Mouse (Mus musculus): ENCODE results near the gene Gpc6. TPM values are rescaled to one million over a fixed set of nuclear protein-coding genes. Genes with fewer than 3 reads are reported as not detected.

The Gpc6 gene
- polyA plus RNA-seq, 1 experiment from 2014 or later: 11.4 TPM

DNA sequence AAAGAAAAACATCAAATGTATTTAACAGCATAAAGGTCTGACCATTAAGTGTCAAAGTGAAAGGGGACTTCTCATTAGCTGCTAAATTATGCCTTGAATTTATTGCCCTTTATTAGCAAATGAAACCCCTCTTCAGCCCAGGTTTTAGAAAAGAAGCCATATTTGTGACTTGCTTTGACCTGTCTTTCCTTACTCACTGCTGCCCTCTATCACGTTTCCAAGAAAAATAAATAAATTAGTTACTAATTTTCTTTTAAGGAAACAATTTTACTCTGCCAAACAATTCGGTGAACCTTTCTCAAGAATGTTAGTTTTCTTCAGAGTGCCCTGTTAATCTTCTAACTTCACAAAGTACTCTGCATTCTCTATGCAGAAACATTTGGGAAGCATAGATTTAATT lies 964.5 kb downstream of the Gpc6 start:
- no peak for TF ChIP-seq EP300 (optimal IDR thresholded peaks at IDR 0.05)
- TF ChIP-seq CTCF (IDR thresholded peaks at IDR 0.05; ENCODE audit: low read depth): peak; percentile 47
- no peaks in the 10 kb centered on the region for H3K4me1 ChIP-seq (replicated peaks; ENCODE audit: control insufficient read depth, insufficient read depth)
- H3K9ac ChIP-seq (ENCODE audit: low read length): no peak overlapping the region
- 41% methylated on average over 2 of the region's 2 CpGs for WGBS
- no peaks in the 10 kb centered on the region for H3K27me3 ChIP-seq (ENCODE audit: control insufficient read depth, insufficient read depth, low read length)
- no peaks in the 10 kb centered on the region for H3K36me3 ChIP-seq (ENCODE audit: control insufficient read depth, insufficient read depth, low read length)
- H3K4me3 ChIP-seq (ENCODE audit: low read depth, low read length): no peak overlapping the region
- no peak overlapping the region for H3K4me2 ChIP-seq (replicated peaks; ENCODE audit: low read depth)
- no peaks in the 10 kb centered on the region for H3K9me3 ChIP-seq (ENCODE audit: control insufficient read depth, low read length)
- no peak overlapping the region for H3K27ac ChIP-seq (replicated peaks)
- no peak for DNase-seq (ENCODE audit: low spot score)
- no peak for ATAC-seq (ENCODE audit: low FRiP score, low TSS enrichment)

GRCm38 (mm10) chr14:117891426-117891825 lies 966.3 kb downstream of the Gpc6 start:
- Histone ChIP-seq H3K27ac (replicated peaks) (no peak overlapping the region), H3K9ac (ENCODE audit: low read length) (no peak overlapping the region), H3K4me3 (ENCODE audit: low read depth, low read length) (no peak overlapping the region), H3K9me3 (ENCODE audit: control insufficient read depth, low read length) (no peaks in the 10 kb centered on the region), H3K4me2 (replicated peaks; ENCODE audit: low read depth) (no peak overlapping the region), H3K4me1 (replicated peaks; ENCODE audit: control insufficient read depth, insufficient read depth) (no peaks in the 10 kb centered on the region), H3K36me3 (ENCODE audit: control insufficient read depth, insufficient read depth, low read length) (no peaks in the 10 kb centered on the region), H3K27me3 (ENCODE audit: control insufficient read depth, insufficient read depth, low read length) (no peaks in the 10 kb centered on the region)
- no peak for TF ChIP-seq EP300 (optimal IDR thresholded peaks at IDR 0.05)
- ATAC-seq (ENCODE audit: low FRiP score, low TSS enrichment) (no peak), DNase-seq (ENCODE audit: low spot score) (no peak)
- 66% methylated on average over 7 of the region's 7 CpGs for WGBS

GRCm38 (mm10) chr14:117892026-117892425 lies 966.9 kb downstream of the Gpc6 start:
- Histone ChIP-seq H3K4me2 (replicated peaks; ENCODE audit: low read depth) (no peak overlapping the region), H3K27me3 (ENCODE audit: control insufficient read depth, insufficient read depth, low read length) (no peaks in the 10 kb centered on the region), H3K36me3 (ENCODE audit: control insufficient read depth, insufficient read depth, low read length) (no peaks in the 10 kb centered on the region), H3K27ac (replicated peaks) (no peak overlapping the region), H3K4me3 (ENCODE audit: low read depth, low read length) (no peak overlapping the region), H3K9me3 (ENCODE audit: control insufficient read depth, low read length) (no peaks in the 10 kb centered on the region), H3K4me1 (replicated peaks; ENCODE audit: control insufficient read depth, insufficient read depth) (no peaks in the 10 kb centered on the region), H3K9ac (ENCODE audit: low read length) (no peak overlapping the region)
- no peak for DNase-seq (ENCODE audit: low spot score)
- WGBS: 79% methylated on average over 4 of the region's 4 CpGs
- TF ChIP-seq CTCF (IDR thresholded peaks at IDR 0.05; ENCODE audit: low read depth) (no peak), EP300 (optimal IDR thresholded peaks at IDR 0.05) (no peak)
- no peak for ATAC-seq (ENCODE audit: low FRiP score, low TSS enrichment)

DNA sequence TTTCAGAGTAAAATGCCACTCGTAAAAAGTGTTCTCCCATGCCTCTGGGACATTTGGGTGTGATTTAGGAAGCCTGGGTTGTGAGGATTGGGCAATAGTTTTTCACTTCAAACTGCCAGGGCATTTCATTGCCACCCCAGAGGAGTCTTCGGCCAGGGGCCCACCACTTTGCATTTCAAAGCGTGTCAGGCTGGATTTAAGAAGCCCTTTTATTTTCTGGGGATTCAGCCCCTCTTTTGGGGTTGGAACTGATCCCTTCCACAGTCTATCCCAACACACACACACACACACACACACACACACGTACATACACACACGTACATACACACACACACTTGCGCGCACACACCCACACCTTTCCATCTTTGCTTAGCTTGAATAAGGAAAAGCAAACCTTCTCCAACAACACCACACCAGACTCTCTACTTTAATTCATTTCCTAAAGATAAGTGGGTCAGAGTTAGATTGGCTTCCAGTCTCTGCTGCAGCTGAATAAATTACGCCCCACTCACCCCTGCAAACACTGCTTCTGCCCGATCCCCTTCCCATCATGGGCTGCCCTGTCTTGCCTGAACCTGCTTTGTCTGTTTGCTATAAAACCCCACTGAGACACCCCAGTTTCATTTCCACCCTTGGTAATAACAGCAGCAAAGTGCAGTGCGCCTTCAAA lies 969.9 kb downstream of the Gpc6 start:
- no peaks in the 10 kb centered on the region for H3K4me1 ChIP-seq (replicated peaks; ENCODE audit: control insufficient read depth, insufficient read depth)
- H3K4me2 ChIP-seq (replicated peaks; ENCODE audit: low read depth): peak overlapping the region; percentile 6
- H3K4me3 ChIP-seq (ENCODE audit: low read depth, low read length): no peak overlapping the region
- no peak overlapping the region for H3K9ac ChIP-seq (ENCODE audit: low read length)
- no peak overlapping the region for H3K27ac ChIP-seq (replicated peaks)
- TF ChIP-seq EP300 (optimal IDR thresholded peaks at IDR 0.05) (no peak), CTCF (IDR thresholded peaks at IDR 0.05; ENCODE audit: low read depth) (no peak)
- DNase-seq (ENCODE audit: low spot score) (no peak), ATAC-seq (ENCODE audit: low FRiP score, low TSS enrichment) (no peak)
- 83% methylated on average over 10 of the region's 10 CpGs for WGBS
- H3K9me3 ChIP-seq (ENCODE audit: control insufficient read depth, low read length): no peaks in the 10 kb centered on the region
- H3K36me3 ChIP-seq (ENCODE audit: control insufficient read depth, insufficient read depth, low read length): no peaks in the 10 kb centered on the region
- H3K27me3 ChIP-seq (ENCODE audit: control insufficient read depth, insufficient read depth, low read length): no peaks in the 10 kb centered on the region

DNA sequence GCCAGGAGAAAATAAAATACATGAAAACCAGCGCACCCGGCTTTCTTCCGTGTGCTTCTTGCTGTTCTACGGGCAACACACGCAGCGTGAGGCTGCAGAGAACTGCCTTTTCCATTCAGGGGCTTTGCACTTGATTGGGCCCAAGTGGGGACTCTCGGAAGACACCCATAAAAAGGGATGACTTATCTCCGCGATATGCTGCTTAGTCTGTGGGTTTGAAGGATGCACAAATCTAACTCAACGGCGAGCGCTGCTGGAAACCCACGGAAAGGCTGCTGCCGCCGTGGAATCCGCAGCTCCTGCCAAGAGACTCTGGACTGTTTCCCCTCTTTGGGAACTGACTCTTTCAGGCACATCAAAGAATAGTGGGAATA lies 970.4 kb downstream of the Gpc6 start:
- Histone ChIP-seq H3K4me2 (replicated peaks; ENCODE audit: low read depth) (peak overlapping the region; percentile 6), H3K9ac (ENCODE audit: low read length) (no peak overlapping the region), H3K9me3 (ENCODE audit: control insufficient read depth, low read length) (no peaks in the 10 kb centered on the region), H3K4me3 (ENCODE audit: low read depth, low read length) (no peak overlapping the region), H3K36me3 (ENCODE audit: control insufficient read depth, insufficient read depth, low read length) (no peaks in the 10 kb centered on the region), H3K27me3 (ENCODE audit: control insufficient read depth, insufficient read depth, low read length) (no peaks in the 10 kb centered on the region), H3K4me1 (replicated peaks; ENCODE audit: control insufficient read depth, insufficient read depth) (no peaks in the 10 kb centered on the region), H3K27ac (replicated peaks) (no peak overlapping the region; the same call in 1 of the 2 replicates)
- TF ChIP-seq CTCF (IDR thresholded peaks at IDR 0.05; ENCODE audit: low read depth) (no peak), EP300 (optimal IDR thresholded peaks at IDR 0.05) (no peak)
- no peak for ATAC-seq (ENCODE audit: low FRiP score, low TSS enrichment)
- 60% methylated on average over 16 of the region's 16 CpGs for WGBS
- no peak for DNase-seq (ENCODE audit: low spot score)

DNA sequence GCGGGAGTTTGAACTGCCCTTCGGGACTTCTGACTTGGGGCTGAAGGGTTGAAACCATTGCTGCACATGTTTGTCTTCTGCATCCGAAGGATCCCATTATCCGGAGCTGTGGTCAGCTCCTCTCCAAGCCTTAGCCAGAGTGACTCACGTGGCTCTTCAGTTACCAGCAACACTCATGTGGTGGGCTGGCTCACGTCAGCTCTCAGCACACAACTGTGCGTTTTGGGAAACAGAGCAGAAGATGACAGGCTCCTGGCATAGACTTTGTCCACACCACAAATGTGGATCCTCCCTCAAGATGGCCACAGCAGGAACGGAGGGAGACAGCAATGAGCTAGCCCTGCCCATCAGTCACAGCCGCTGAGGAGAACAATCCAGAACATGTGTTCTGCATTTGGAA lies 979.2 kb downstream of the Gpc6 start:
- no peak for TF ChIP-seq EP300 (optimal IDR thresholded peaks at IDR 0.05)
- no peak for TF ChIP-seq CTCF (IDR thresholded peaks at IDR 0.05; ENCODE audit: low read depth)
- Histone ChIP-seq H3K9ac (ENCODE audit: low read length) (no peak overlapping the region), H3K4me1 (replicated peaks; ENCODE audit: control insufficient read depth, insufficient read depth) (no peaks in the 10 kb centered on the region), H3K27ac (replicated peaks) (no peak overlapping the region), H3K36me3 (ENCODE audit: control insufficient read depth, insufficient read depth, low read length) (no peaks in the 10 kb centered on the region), H3K9me3 (ENCODE audit: control insufficient read depth, low read length) (no peaks in the 10 kb centered on the region), H3K4me2 (replicated peaks; ENCODE audit: low read depth) (no peak overlapping the region), H3K27me3 (ENCODE audit: control insufficient read depth, insufficient read depth, low read length) (no peaks in the 10 kb centered on the region), H3K4me3 (ENCODE audit: low read depth, low read length) (no peak overlapping the region)
- WGBS: 63% methylated on average over 9 of the region's 9 CpGs
- ATAC-seq (ENCODE audit: low FRiP score, low TSS enrichment) (no peak), DNase-seq (ENCODE audit: low spot score) (no peak)

Data from stomach, postnatal 0 days (tissue).